Mouse (Mus musculus) small intestine, adult 2 months (tissue): ENCODE measurements around the gene Nav1.

ENCODE experiments used
- CTCF ChIP-seq: fragments of 200-500 bp; IDR thresholded peaks from 2 replicates; pipeline ENCODE4 v1.5.1; 2012; ENCODE audit warnings: low read depth, mild to moderate bottlenecking, control low read depth, inconsistent platforms, low read length, moderate library complexity, mixed read lengths; ENCODE audit not compliant: insufficient replicate concordance, insufficient read length; ENCODE audit errors: extremely low read depth
- POLR2A ChIP-seq: fragments of 200-500 bp; IDR thresholded peaks from 2 replicates; pipeline ENCODE4 v1.6.1; 2012; ENCODE audit warnings: low read depth, mild to moderate bottlenecking, control low read depth, inconsistent platforms, low read length, moderate library complexity

DNA sequence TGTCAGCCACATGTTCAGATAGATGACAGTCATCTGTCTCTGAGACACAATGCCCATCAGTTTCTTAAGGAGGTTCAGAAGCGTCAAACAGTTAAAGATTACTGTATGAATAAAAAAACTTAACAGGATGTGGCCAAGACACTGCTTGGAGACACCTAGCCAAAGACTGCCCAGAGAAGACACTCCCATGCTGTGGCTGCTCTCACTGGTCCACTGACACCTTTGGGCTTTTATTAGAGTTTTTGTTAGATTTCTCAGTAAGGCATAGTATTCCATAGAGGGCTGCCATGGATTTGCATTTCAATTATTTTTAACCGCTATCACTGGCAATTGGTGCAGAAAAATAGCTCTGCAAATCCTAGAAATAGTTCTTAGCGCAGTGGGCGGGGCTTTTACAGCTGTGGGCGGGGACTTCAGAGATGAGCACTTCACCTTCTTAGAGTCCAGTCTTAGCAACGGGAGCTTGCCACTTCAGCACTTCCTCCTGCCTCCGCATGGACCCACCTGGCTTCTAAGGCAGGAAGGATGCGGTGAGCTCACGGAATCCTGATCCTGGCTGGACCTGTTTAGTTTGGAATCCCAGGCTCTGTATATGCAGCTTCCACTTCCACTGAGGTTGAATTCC is 12.7 kb downstream of the Nav1 start:
- TF ChIP-seq CTCF (no peak), POLR2A (no peak)
